Mouse (Mus musculus) brown adipose tissue, adult 24 weeks (tissue): ENCODE measurements at regions not wholly inside any gene's neighbourhood (a gene's known extent, or its start where the extent isn't known, plus 50 kb on each side); places are given as distances from the start of the nearest gene placed in this dataset.
"Not testable (repeated sequence)": the region's sequence is repeated elsewhere in the genome, so short reads cannot be mapped to it uniquely, and the experiment has no call there.

Source experiments
- H3K27ac ChIP-seq: fragments of 200-500 bp; replicated peaks from 2 replicates; pipeline ENCODE4 v1.5.1; 2012; ENCODE audit warnings: low read depth, mild to moderate bottlenecking, low read length
- H3K4me1 ChIP-seq: fragments of 200-500 bp; 2 replicates; pipeline ENCODE4 v1.6.1; 2012; ENCODE audit warnings: low read length, mixed read lengths; ENCODE audit not compliant: control insufficient read depth, insufficient read depth, insufficient read length
- H3K4me3 ChIP-seq: fragments of 200-500 bp; 2 replicates; pipeline ENCODE4 v1.5.1; 2012; ENCODE audit warnings: low read depth, mild to moderate bottlenecking, low read length, moderate library complexity; ENCODE audit not compliant: insufficient read depth

- no peak overlapping the region for H3K4me3 ChIP-seq
- H3K27ac ChIP-seq = no peak overlapping the region
- H3K4me1 ChIP-seq = no peaks in the 10 kb centered on the region
These were observed 269.7 kb downstream of the Gm11232 start for GRCm38 (mm10) chr4:71488059-71488458.

GRCm38 (mm10) chr4:71480960-71481359 lies 276.8 kb downstream of the Gm11232 start:
- Histone ChIP-seq H3K4me3 (no peak overlapping the region), H3K27ac (no peak overlapping the region), H3K4me1 (no peaks in the 10 kb centered on the region)

GRCm38 (mm10) chr4:71470580-71470979 lies 287.2 kb downstream of the Gm11232 start:
- Histone ChIP-seq H3K4me1 (no peaks in the 10 kb centered on the region), H3K27ac (no peak overlapping the region), H3K4me3 (no peak overlapping the region)

GRCm38 (mm10) chr4:71454811-71455210 lies 303.0 kb downstream of the Gm11232 start:
- Histone ChIP-seq H3K4me1 (no peaks in the 10 kb centered on the region), H3K4me3 (no peak overlapping the region), H3K27ac (no peak overlapping the region)

- Histone ChIP-seq H3K4me3 (no peak overlapping the region), H3K27ac (no peak overlapping the region), H3K4me1 (no peaks in the 10 kb centered on the region)
These were observed 304.3 kb downstream of the Gm11232 start for GRCm38 (mm10) chr4:71453499-71453898.

GRCm38 (mm10) chr4:71446461-71446860 lies 311.3 kb downstream of the Gm11232 start:
- no peak overlapping the region for H3K27ac ChIP-seq
- no peaks in the 10 kb centered on the region for H3K4me1 ChIP-seq
- H3K4me3 ChIP-seq = no peak overlapping the region

GRCm38 (mm10) chr4:71431245-71431929 lies 326.4 kb downstream of the Gm11232 start:
- H3K4me3 ChIP-seq = no peak overlapping the region
- no peak overlapping the region for H3K27ac ChIP-seq
- no peaks in the 10 kb centered on the region for H3K4me1 ChIP-seq

- not testable (repeated sequence) for H3K4me3 ChIP-seq, H3K27ac ChIP-seq, H3K4me1 ChIP-seq
These were observed 335.6 kb downstream of the Gm11232 start for GRCm38 (mm10) chr4:71422121-71422520.

- Histone ChIP-seq H3K4me3 (no peak overlapping the region), H3K27ac (no peak overlapping the region), H3K4me1 (no peaks in the 10 kb centered on the region)
These were observed 347.9 kb downstream of the Gm11232 start for GRCm38 (mm10) chr4:71409867-71410266.

GRCm38 (mm10) chr4:71390444-71390843 lies 367.3 kb downstream of the Gm11232 start:
- Histone ChIP-seq H3K4me3 (no peak overlapping the region), H3K27ac (no peak overlapping the region), H3K4me1 (no peaks in the 10 kb centered on the region)

GRCm38 (mm10) chr4:71369276-71369675 lies 388.5 kb downstream of the Gm11232 start:
- H3K4me3 ChIP-seq = no peak overlapping the region
- H3K27ac ChIP-seq = no peak overlapping the region
- H3K4me1 ChIP-seq = no peaks in the 10 kb centered on the region

- H3K4me3 ChIP-seq = no peak overlapping the region
- no peaks in the 10 kb centered on the region for H3K4me1 ChIP-seq
- H3K27ac ChIP-seq = no peak overlapping the region
These were observed 394.0 kb downstream of the Gm11232 start for GRCm38 (mm10) chr4:71363761-71364160.

- H3K27ac ChIP-seq = no peak overlapping the region
- H3K4me3 ChIP-seq = no peak overlapping the region
- no peaks in the 10 kb centered on the region for H3K4me1 ChIP-seq
These were observed 400.1 kb downstream of the Gm11232 start for GRCm38 (mm10) chr4:71357626-71358025.

- Histone ChIP-seq H3K4me3 (no peak overlapping the region), H3K27ac (no peak overlapping the region), H3K4me1 (no peaks in the 10 kb centered on the region)
These were observed 401.1 kb downstream of the Gm11232 start for GRCm38 (mm10) chr4:71356714-71357113.

- H3K27ac ChIP-seq = no peak overlapping the region
- H3K4me3 ChIP-seq = no peak overlapping the region
- no peaks in the 10 kb centered on the region for H3K4me1 ChIP-seq
These were observed 401.5 kb downstream of the Gm11232 start for GRCm38 (mm10) chr4:71356310-71356709.

GRCm38 (mm10) chr4:71351880-71352279 lies 405.9 kb downstream of the Gm11232 start:
- no peak overlapping the region for H3K27ac ChIP-seq
- no peaks in the 10 kb centered on the region for H3K4me1 ChIP-seq
- no peak overlapping the region for H3K4me3 ChIP-seq
